Mouse (Mus musculus): ENCODE measurements around the gene Olfr654.

Olfr654 gene

GRCm38 (mm10) chr7:104586725-104587124 is at the start of gene Olfr654:
TSS of gene Olfr654 (plus strand) at chr7:104587025.
- no peak for DNase-seq (ENCODE audit: low spot score)

- no peak for DNase-seq (ENCODE audit: low spot score)
Observed at GRCm38 (mm10) chr7:104549833-104550232, 37.0 kb upstream of the Olfr654 start, which contains the start of gene Olfr651. TSS of gene Olfr651 (plus strand) at chr7:104550133.

GRCm38 (mm10) chr7:104552700-104553099 is 34.1 kb upstream of the Olfr654 start:
- no peak for DNase-seq (ENCODE audit: low spot score)

- no peak for DNase-seq (ENCODE audit: low spot score)
Observed at GRCm38 (mm10) chr7:104560601-104561000, 26.2 kb upstream of the Olfr654 start, which contains the start of gene Olfr652. TSS of gene Olfr652 (plus strand) at chr7:104560901.

GRCm38 (mm10) chr7:104577014-104577413 is 9.8 kb upstream of the Olfr654 start, which contains the start of gene Olfr653:
TSS of gene Olfr653 (plus strand) at chr7:104577314.
- no peak for DNase-seq (ENCODE audit: low spot score)

GRCm38 (mm10) chr7:104580846-104581245 is 6.0 kb upstream of the Olfr654 start:
- no peak for DNase-seq (ENCODE audit: low spot score)

- DNase-seq (ENCODE audit: low spot score), result no peak
Observed at GRCm38 (mm10) chr7:104581429-104581828, 5.4 kb upstream of the Olfr654 start.

- no peak for DNase-seq (ENCODE audit: low spot score)
Observed at GRCm38 (mm10) chr7:104588274-104588673, 1.4 kb downstream of the Olfr654 start.

GRCm38 (mm10) chr7:104601679-104602078 is 14.9 kb downstream of the Olfr654 start, which contains the start of gene Olfr655:
TSS of gene Olfr655 (minus strand) at chr7:104601779.
- DNase-seq (ENCODE audit: low spot score), result no peak

- peak; percentile 7 for DNase-seq (ENCODE audit: low spot score)
Observed at GRCm38 (mm10) chr7:104603173-104603572, 16.3 kb downstream of the Olfr654 start.

GRCm38 (mm10) chr7:104604727-104605126 is 17.9 kb downstream of the Olfr654 start:
- DNase-seq (ENCODE audit: low spot score), result no peak

- DNase-seq (ENCODE audit: low spot score), result no peak
Observed at GRCm38 (mm10) chr7:104613655-104614054, 26.8 kb downstream of the Olfr654 start, which contains the start of gene Olfr656. TSS of gene Olfr656 (plus strand) at chr7:104613955.

GRCm38 (mm10) chr7:104624494-104624893 is 37.7 kb downstream of the Olfr654 start, which contains the start of gene Olfr657:
TSS of gene Olfr657 (plus strand) at chr7:104624794.
- no peak for DNase-seq (ENCODE audit: low spot score)
